Mouse (Mus musculus) macrophage (primary cell): ENCODE results near the gene Gm26566. TPM values are rescaled to one million over a fixed set of nuclear protein-coding genes. Genes with fewer than 3 reads are reported as not detected.
A peak's percentile ranks its signal among the peaks of the same experiment; 100 is the strongest.
"Not testable (repeated sequence)": the region's sequence is repeated elsewhere in the genome, so short reads cannot be mapped to it uniquely, and the experiment has no call there.

ENCODE experiments used
- H3K27ac ChIP-seq: fragments of 350-480 bp; formaldehyde crosslinking; 2 replicates; pipeline ENCODE4 v1.9.0; 2021
- H3K36me3 ChIP-seq: fragments of 350-480 bp; formaldehyde crosslinking; 2 replicates; pipeline ENCODE4 v1.9.0; 2021; ENCODE audit errors: inconsistent target
- H3K4me3 ChIP-seq: fragments of 350-480 bp; formaldehyde crosslinking; 2 replicates; pipeline ENCODE4 v1.9.0; 2021; ENCODE audit errors: inconsistent target
- H3K79me2 ChIP-seq: fragments of 350-480 bp; formaldehyde crosslinking; 2 replicates; pipeline ENCODE4 v1.9.0; 2021; ENCODE audit errors: inconsistent target
- WGBS: methylation state at CpG from one replicate; pipeline ENCODE4 v1.1.7; 2026; ENCODE audit warnings: inconsistent platforms; ENCODE audit not compliant: missing documents; 5-methylcytosine and 5-hydroxymethylcytosine counted together
- polyA plus RNA-seq: library from polyadenylated mRNA; stranded (reverse); fragments of 250-400 nt; gene quantifications from 3 replicates; pipeline ENCODE4 v1.2.4, GENCODE M21; 2018; ENCODE audit warnings: inconsistent platforms

Gm26566 gene
- polyA plus RNA-seq, 1 experiment from 2014 or later, result not detected

- not testable (repeated sequence) for H3K79me2 ChIP-seq, H3K36me3 ChIP-seq
- Histone ChIP-seq H3K4me3 (peak overlapping the region; percentile 61), H3K27ac (peak overlapping the region; percentile 78)
- 10% methylated on average over 19 of the region's 31 CpGs for WGBS
Measured at GRCm38 (mm10) chr4:88756581-88757513, 35.2 kb downstream of the Gm26566 start.

GRCm38 (mm10) chr4:88757628-88758031, 36.0 kb downstream of the Gm26566 start:
- H3K4me3 ChIP-seq, H3K36me3 ChIP-seq, H3K27ac ChIP-seq, H3K79me2 ChIP-seq: not testable (repeated sequence)
- 0% methylated on average over 7 of the region's 21 CpGs for WGBS

- not testable (repeated sequence) for H3K4me3 ChIP-seq, H3K27ac ChIP-seq, H3K36me3 ChIP-seq, H3K79me2 ChIP-seq
- WGBS, result 96% methylated on average over 4 of the region's 9 CpGs
Measured at GRCm38 (mm10) chr4:88758751-88759150, 37.1 kb downstream of the Gm26566 start.

GRCm38 (mm10) chr4:88759610-88760268, 38.1 kb downstream of the Gm26566 start, which contains the start of gene Gm13283:
Gm13283 (plus strand) TSS chr4:88760119.
- H3K79me2 ChIP-seq, H3K27ac ChIP-seq, H3K4me3 ChIP-seq, H3K36me3 ChIP-seq: not testable (repeated sequence)
- WGBS, result 40% methylated on average over 1 of the region's 14 CpGs

- H3K36me3 ChIP-seq, H3K27ac ChIP-seq, H3K4me3 ChIP-seq, H3K79me2 ChIP-seq: not testable (repeated sequence)
- 0% methylated on average over 2 of the region's 28 CpGs for WGBS
Measured at GRCm38 (mm10) chr4:88760431-88760830, 38.8 kb downstream of the Gm26566 start.

GRCm38 (mm10) chr4:88761776-88762175, 40.2 kb downstream of the Gm26566 start:
- H3K4me3 ChIP-seq, H3K79me2 ChIP-seq: not testable (repeated sequence)
- WGBS, result 81% methylated on average over 3 of the region's 8 CpGs

GRCm38 (mm10) chr4:88762341-88762740, 40.7 kb downstream of the Gm26566 start:
- WGBS, result 92% methylated on average over 2 of the region's 9 CpGs
- not testable (repeated sequence) for H3K79me2 ChIP-seq, H3K36me3 ChIP-seq, H3K27ac ChIP-seq, H3K4me3 ChIP-seq

More at GRCm38 (mm10) chr4:88761776-88762175, 40.2 kb downstream of the Gm26566 start:
- not testable (repeated sequence) for H3K27ac ChIP-seq, H3K36me3 ChIP-seq

- 4% methylated on average over 15 of the region's 42 CpGs for WGBS
Measured at GRCm38 (mm10) chr4:88763384-88764018, 41.9 kb downstream of the Gm26566 start.

More at GRCm38 (mm10) chr4:88763384-88764018, 41.9 kb downstream of the Gm26566 start:
- H3K79me2 ChIP-seq, H3K4me3 ChIP-seq, H3K36me3 ChIP-seq, H3K27ac ChIP-seq: not testable (repeated sequence)

Other genes with a start within 250 kb of the Gm26566 start
- gene Ifnb1, start 199.0 kb upstream of the Gm26566 start, polyA plus RNA-seq, result 0.23 TPM in 1 of 3 replicates, not detected in the others
- not detected in 3 replicates for gene Ifna15, start 163.6 kb upstream of the Gm26566 start, polyA plus RNA-seq
- not detected in 3 replicates for gene Ifna14, start 150.0 kb upstream of the Gm26566 start, polyA plus RNA-seq
- not detected in 3 replicates for gene Ifna9, start 129.4 kb upstream of the Gm26566 start, polyA plus RNA-seq
- not detected in 3 replicates for gene Ifna12, start 118.4 kb upstream of the Gm26566 start, polyA plus RNA-seq
- not detected in 3 replicates for gene C87499, start 87.4 kb upstream of the Gm26566 start, polyA plus RNA-seq
- not detected in 3 replicates for gene Ifna13, start 77.3 kb upstream of the Gm26566 start, polyA plus RNA-seq
- not detected in 3 replicates for gene Ifna16, start 44.9 kb upstream of the Gm26566 start, polyA plus RNA-seq
- not detected in 3 replicates for gene Ifna2, start 37.9 kb upstream of the Gm26566 start, polyA plus RNA-seq
- gene Ifnab, start 30.4 kb upstream of the Gm26566 start, polyA plus RNA-seq, result not detected in 3 replicates
- 50.3 to 101 TPM (median 75.4 TPM) in 3 replicates for gene Klhl9, start 660 bp downstream of the Gm26566 start, polyA plus RNA-seq
- not detected in 3 replicates for gene Gm13271, start 33.1 kb downstream of the Gm26566 start, polyA plus RNA-seq
- not detected in 3 replicates for gene Gm13283, start 38.3 kb downstream of the Gm26566 start, polyA plus RNA-seq
- gene Gm13290, start 52.0 kb downstream of the Gm26566 start, polyA plus RNA-seq, result not detected in 3 replicates
- not detected in 3 replicates for gene Gm13289, start 55.1 kb downstream of the Gm26566 start, polyA plus RNA-seq
- not detected in 3 replicates for gene Gm13272, start 58.0 kb downstream of the Gm26566 start, polyA plus RNA-seq
- gene Ifnz, start 60.3 kb downstream of the Gm26566 start, polyA plus RNA-seq, result not detected in 3 replicates
- not detected in 3 replicates for gene Gm13276, start 63.9 kb downstream of the Gm26566 start, polyA plus RNA-seq
- gene Gm13277, start 66.8 kb downstream of the Gm26566 start, polyA plus RNA-seq, result not detected in 3 replicates
- not detected in 3 replicates for gene Gm13278, start 69.7 kb downstream of the Gm26566 start, polyA plus RNA-seq
- not detected in 3 replicates for gene Gm13275, start 72.7 kb downstream of the Gm26566 start, polyA plus RNA-seq
- gene Gm13279, start 75.6 kb downstream of the Gm26566 start, polyA plus RNA-seq, result not detected in 3 replicates
- not detected in 3 replicates for gene Gm13285, start 77.9 kb downstream of the Gm26566 start, polyA plus RNA-seq
- not detected in 3 replicates for gene Gm13287, start 81.4 kb downstream of the Gm26566 start, polyA plus RNA-seq
- not detected in 3 replicates for gene Gm13288, start 83.7 kb downstream of the Gm26566 start, polyA plus RNA-seq
- not detected in 3 replicates for gene Ifna7, start 94.4 kb downstream of the Gm26566 start, polyA plus RNA-seq
- not detected in 3 replicates for gene Ifna11, start 98.2 kb downstream of the Gm26566 start, polyA plus RNA-seq
- gene Ifna6, start 105.6 kb downstream of the Gm26566 start, polyA plus RNA-seq, result not detected in 3 replicates
- not detected in 3 replicates for gene Ifna5, start 113.7 kb downstream of the Gm26566 start, polyA plus RNA-seq
- gene Ifna4, start 120.1 kb downstream of the Gm26566 start, polyA plus RNA-seq, result not detected in 3 replicates
- gene Ifna1, start 128.3 kb downstream of the Gm26566 start, polyA plus RNA-seq, result not detected in 3 replicates
- gene Ifne, start 158.4 kb downstream of the Gm26566 start, polyA plus RNA-seq, result not detected in 3 replicates